In genomic region chr5:107051868-107052267, GRCm38 (mm10) we compare ENCODE assay signal across 13 mouse cellular contexts.
DNase-seq lines count a peak whose midpoint lies in the region; ATAC-seq and TF ChIP-seq lines count a peak whose summit lies in the region.
"Had no signal": no experiment of that assay in that cellular context is flagged by ENCODE, and none has a peak within 500 bp of the region (broad histone marks: within the 10 kb centered on the region; RNA-seq: fewer than 3 reads in every experiment).

No protein-coding gene starts in this region.

- ATAC-seq in heart, embryonic 15.5 days (replicated peaks; ENCODE audit: insufficient number of reproducible peaks, insufficient read depth, low FRiP score, low read depth): peak; percentile 75
- ATAC-seq in lung, embryonic 14.5 days (ENCODE audit: insufficient read depth): peak; percentile 57; the same call in 1 of the 2 replicates
- ATAC-seq in embryonic facial prominence, embryonic 14.5 days (ENCODE audit: low read depth): peak; percentile 41; the same call in 1 of the 2 replicates
- ATAC-seq in stomach, embryonic 16.5 days (ENCODE audit: insufficient read depth, low FRiP score): peak; percentile 62; the same call in 1 of the 2 replicates
- ATAC-seq: liver, embryonic 12.5 days had no signal

- H3K27me3 ChIP-seq in heart, embryonic 15.5 days: no peaks in the 10 kb centered on the region
- H3K27me3 ChIP-seq in lung, embryonic 14.5 days (ENCODE audit: insufficient read depth, low read length): no peaks in the 10 kb centered on the region
- H3K27me3 ChIP-seq in embryonic facial prominence, embryonic 14.5 days (replicated peaks; ENCODE audit: control insufficient read depth, insufficient read depth, low read length): no peaks in the 10 kb centered on the region
- H3K27me3 ChIP-seq in stomach, embryonic 16.5 days (ENCODE audit: control insufficient read depth, insufficient read depth, low read length): no peaks in the 10 kb centered on the region

- no peaks in the 10 kb centered on the region for H3K36me3 ChIP-seq in heart, embryonic 15.5 days
- no peaks in the 10 kb centered on the region for H3K36me3 ChIP-seq in lung, embryonic 14.5 days (ENCODE audit: insufficient read depth)
- H3K36me3 ChIP-seq in embryonic facial prominence, embryonic 14.5 days (ENCODE audit: control insufficient read depth, insufficient read depth, low read length): no peaks in the 10 kb centered on the region
- no peaks in the 10 kb centered on the region for H3K36me3 ChIP-seq in stomach, embryonic 16.5 days (ENCODE audit: control insufficient read depth, insufficient read depth, low read length)
- H3K36me3 ChIP-seq: liver, embryonic 12.5 days; midbrain, embryonic 10.5 days had no signal

- peaks cover 81% of the 10 kb centered on the region for H3K4me1 ChIP-seq in heart, embryonic 15.5 days (replicated peaks)
- H3K4me1 ChIP-seq in lung, embryonic 14.5 days (ENCODE audit: insufficient read depth): peaks cover 32% of the 10 kb centered on the region; the same call in 1 of the 2 replicates
- peaks cover 5% of the 10 kb centered on the region; the same call in 1 of the 2 replicates for H3K4me1 ChIP-seq in embryonic facial prominence, embryonic 14.5 days (ENCODE audit: control insufficient read depth, insufficient read depth, low read length)
- H3K4me1 ChIP-seq in stomach, embryonic 16.5 days (ENCODE audit: control insufficient read depth, insufficient read depth, low read length): peaks cover 13% of the 10 kb centered on the region; the same call in 1 of the 2 replicates

- intact Hi-C loops in heart, postnatal 10 days (cut with DNase I): no loop called here

- TF ChIP-seq CTCF in lung, embryonic 14.5 days (IDR thresholded peaks at IDR 0.05; ENCODE audit: low read depth): no peak

- no peaks in the 10 kb centered on the region for H3K9me3 ChIP-seq in heart, embryonic 15.5 days (replicated peaks)
- no peaks in the 10 kb centered on the region for H3K9me3 ChIP-seq in lung, embryonic 14.5 days (ENCODE audit: low read depth, low read length)
- no peaks in the 10 kb centered on the region for H3K9me3 ChIP-seq in embryonic facial prominence, embryonic 14.5 days (ENCODE audit: control insufficient read depth, low read length)
- H3K9me3 ChIP-seq in stomach, embryonic 16.5 days (replicated peaks; ENCODE audit: control insufficient read depth, low read length): no peaks in the 10 kb centered on the region
- H3K9me3 ChIP-seq: liver, embryonic 12.5 days; midbrain, embryonic 10.5 days had no signal

- 27% methylated on average over 10 of the region's 10 CpGs for WGBS in heart, embryonic 15.5 days
- 34% methylated on average over 10 of the region's 10 CpGs for WGBS in lung, embryonic 14.5 days
- WGBS in embryonic facial prominence, embryonic 14.5 days: 51% methylated on average over 10 of the region's 10 CpGs
- WGBS in stomach, embryonic 16.5 days: 54% methylated on average over 10 of the region's 10 CpGs

- DNase-seq in heart, postnatal 10 days: no peak
- DNase-seq in lung, embryonic 14.5 days: peak; percentile 68
- no peak for DNase-seq in lung, postnatal 25 days (ENCODE audit: low spot score)
- peak; percentile 81 for DNase-seq in embryonic facial prominence, embryonic 14.5 days (ENCODE audit: low spot score)
- no peak for DNase-seq in frontal cortex, adult 2 months (ENCODE audit: extremely low spot score in 1 of 2, low spot score in 1 of 2)
- DNase-seq: cerebellum, adult 9-11 months; spleen, adult 18-20 months; thymus, adult 2 months had no signal

- H3K9ac ChIP-seq in heart, embryonic 15.5 days: no peak overlapping the region
- H3K9ac ChIP-seq in lung, embryonic 14.5 days: no peak overlapping the region
- H3K9ac ChIP-seq in embryonic facial prominence, embryonic 14.5 days (ENCODE audit: low read depth, low read length): no peak overlapping the region
- peak overlapping the region; percentile 37 for H3K9ac ChIP-seq in stomach, embryonic 16.5 days (ENCODE audit: low read length)
- H3K9ac ChIP-seq: liver, embryonic 12.5 days had no signal

- H3K27ac ChIP-seq in heart, embryonic 15.5 days: peak overlapping the region; percentile 77
- H3K27ac ChIP-seq in lung, embryonic 14.5 days (ENCODE audit: low read depth): no peak overlapping the region; the same call in 1 of the 2 replicates
- H3K27ac ChIP-seq in embryonic facial prominence, embryonic 14.5 days (replicated peaks; ENCODE audit: low read depth, low read length): no peak overlapping the region
- H3K27ac ChIP-seq in stomach, embryonic 16.5 days (ENCODE audit: low read length): peak overlapping the region; percentile 83
- H3K27ac ChIP-seq: left cerebral cortex, adult 2 months; liver, embryonic 12.5 days; midbrain, embryonic 10.5 days had no signal

- no peak overlapping the region for H3K4me2 ChIP-seq in heart, embryonic 15.5 days
- H3K4me2 ChIP-seq in lung, embryonic 14.5 days: no peak overlapping the region
- no peak overlapping the region for H3K4me2 ChIP-seq in embryonic facial prominence, embryonic 14.5 days (ENCODE audit: low read depth, low read length)
- H3K4me2 ChIP-seq in stomach, embryonic 16.5 days (ENCODE audit: low read depth, low read length): no peak overlapping the region
- H3K4me2 ChIP-seq: liver, embryonic 12.5 days had no signal

- H3K4me3 ChIP-seq in heart, embryonic 15.5 days: no peak overlapping the region
- no peak overlapping the region for H3K4me3 ChIP-seq in lung, embryonic 14.5 days (ENCODE audit: low read depth, low read length)
- no peak overlapping the region for H3K4me3 ChIP-seq in embryonic facial prominence, embryonic 14.5 days (ENCODE audit: low read depth, low read length)
- H3K4me3 ChIP-seq in stomach, embryonic 16.5 days (replicated peaks; ENCODE audit: low read length): no peak overlapping the region
- H3K4me3 ChIP-seq: left cerebral cortex, adult 2 months; liver, embryonic 12.5 days; midbrain, embryonic 10.5 days had no signal

Comparison
In these comparisons a context has a peak if more than half of its experiments do, and no peak if none do; other contexts are left out.
1. DNase-seq: peak in lung, embryonic 14.5 days (single experiment) and embryonic facial prominence, embryonic 14.5 days (single experiment); none in heart, postnatal 10 days (0 of 2), lung, postnatal 25 days (single experiment) and frontal cortex, adult 2 months (0 of 2).
2. H3K27ac ChIP-seq: peak in heart, embryonic 15.5 days (single experiment) and stomach, embryonic 16.5 days (single experiment); none in lung, embryonic 14.5 days (single experiment) and embryonic facial prominence, embryonic 14.5 days (single experiment).
3. Peak in every context shown above with its lines, with median percentiles within 50 percentile points of each other: ATAC-seq.